Mouse (Mus musculus): Measurements from ENCODE around the gene Ttf2. TPM values are rescaled to one million over a fixed set of nuclear protein-coding genes. Genes with fewer than 3 reads are reported as not detected.

Ttf2 gene
- total RNA-seq (2021): 1 to 10 TPM; 3.3 to 3.5 TPM

DNA sequence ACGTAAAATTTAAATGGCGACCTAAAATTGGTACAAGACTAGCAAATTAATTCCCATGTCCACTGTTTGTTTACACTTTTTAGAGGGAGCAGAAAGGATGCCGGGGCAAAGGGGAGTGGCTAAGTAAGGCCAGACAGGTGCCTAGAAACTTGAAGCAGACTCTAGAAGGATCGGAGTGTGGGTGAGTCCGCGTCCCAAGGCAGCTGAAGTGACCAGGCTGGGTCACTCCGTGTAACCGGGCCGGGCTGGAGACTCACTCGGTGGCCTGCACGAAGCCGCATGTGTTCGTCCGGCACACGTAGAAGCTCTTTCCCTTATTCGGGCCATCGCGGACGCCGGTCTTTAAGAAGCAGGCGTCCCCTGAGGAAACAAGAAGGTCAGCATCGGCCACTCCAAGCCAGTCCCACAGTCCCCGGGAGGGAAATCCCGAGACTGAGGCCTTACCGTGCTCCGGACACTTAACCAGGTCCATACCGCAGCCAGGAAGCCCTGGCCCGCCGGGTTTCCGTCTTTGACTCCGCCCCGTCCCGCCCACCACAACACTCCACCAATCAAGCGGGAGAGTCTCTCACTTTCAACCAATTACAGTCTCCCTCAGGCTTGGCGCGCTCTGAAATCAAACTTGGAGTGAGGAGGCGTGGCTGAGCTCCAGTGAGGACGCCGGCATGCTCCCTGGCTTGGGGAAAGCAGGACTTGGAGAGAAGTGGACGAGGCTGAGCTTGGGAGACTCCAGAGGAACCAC lies at the start of gene Ttf2:
Ttf2 (minus strand) TSS at position 488 of the 742 bp plus-strand sequence.
- intact Hi-C loops (cut with DNase I): loop anchor here (10.0 kb wide), 1 partner anchor 835 kb away; no protein-coding TSS in a partner anchor
- DNase-seq: peak; percentile 93

DNA sequence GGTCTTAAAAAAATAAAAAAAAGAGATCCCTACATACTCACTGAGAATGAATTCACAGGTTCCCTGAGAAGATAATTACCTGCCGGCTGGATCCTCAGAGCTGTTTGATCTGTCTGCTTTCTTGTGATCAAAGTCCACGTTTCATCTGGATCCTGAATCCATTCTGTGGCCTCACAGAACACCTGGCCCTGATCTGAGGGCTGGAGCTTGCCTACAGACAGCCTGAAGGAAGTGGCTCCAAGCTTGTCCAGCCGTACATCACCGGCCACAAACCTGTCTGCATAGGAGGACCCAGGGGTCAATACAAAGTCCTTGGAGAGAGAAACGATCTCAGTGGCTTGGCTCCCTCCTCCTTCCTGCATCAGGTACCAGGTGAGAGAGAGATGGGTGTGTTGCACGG lies 49.0 kb upstream of the Ttf2 start:
- DNase-seq: no peak
- intact Hi-C loops (cut with DNase I): no loop called here

DNA sequence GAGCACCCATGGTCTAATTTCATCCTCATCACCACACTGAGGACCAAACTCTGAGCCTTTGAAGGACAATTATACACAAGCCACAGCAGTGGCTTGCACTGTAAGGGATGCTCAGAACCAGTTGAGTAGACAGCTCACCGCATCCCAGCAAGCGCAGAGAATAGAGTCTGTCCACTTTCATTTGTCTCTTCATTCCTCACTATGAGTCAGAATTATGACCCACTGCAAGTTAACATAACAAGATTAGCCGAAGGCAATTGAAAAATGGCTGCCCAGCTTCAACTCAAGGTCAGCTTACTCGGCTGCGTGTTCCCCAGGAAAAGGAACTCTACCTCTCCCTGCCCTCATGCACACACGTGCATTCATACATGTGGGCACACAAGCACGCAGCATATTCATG lies 46.6 kb upstream of the Ttf2 start:
- no peak for DNase-seq
- intact Hi-C loops (cut with DNase I): no loop called here

DNA sequence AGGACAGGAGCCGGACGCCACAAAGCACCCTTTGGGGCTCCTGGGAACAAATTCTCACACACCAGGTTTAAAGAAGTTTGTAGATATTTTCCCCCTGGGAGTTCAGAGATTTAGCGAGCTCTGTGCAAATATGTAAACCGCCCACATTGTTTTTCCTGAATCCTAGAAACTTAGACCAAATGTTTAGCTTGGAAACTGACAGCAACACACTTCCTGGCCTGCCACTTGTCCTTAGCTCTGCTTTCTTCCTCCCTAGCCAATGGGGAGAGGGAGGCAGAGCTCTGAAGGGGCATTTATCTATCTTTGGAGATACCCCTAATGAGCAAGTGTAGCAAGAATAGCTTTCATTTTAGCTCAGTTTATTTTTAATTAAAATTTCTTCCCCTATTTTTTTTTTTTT lies 45.8 kb upstream of the Ttf2 start:
- intact Hi-C loops (cut with DNase I): no loop called here
- DNase-seq: no peak

DNA sequence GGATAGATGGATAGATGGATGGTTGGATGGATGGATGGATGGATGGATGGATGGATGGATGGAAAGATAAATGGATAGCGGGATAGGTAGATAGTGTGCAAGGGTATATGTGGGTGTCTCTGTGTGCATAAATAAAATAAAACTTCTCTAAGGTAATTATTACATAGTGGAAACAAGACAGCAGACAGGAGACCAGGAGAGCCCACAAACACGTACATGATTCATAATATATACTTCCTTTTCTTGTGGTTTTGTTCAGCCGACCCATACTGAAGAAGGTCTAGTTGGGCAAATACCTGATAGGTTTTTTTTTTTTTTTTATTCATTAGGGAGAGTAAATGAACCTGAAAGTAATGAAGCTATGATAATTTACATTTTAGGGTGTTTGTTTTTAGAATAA lies 44.1 kb upstream of the Ttf2 start:
- DNase-seq: no peak
- intact Hi-C loops (cut with DNase I): no loop called here

- intact Hi-C loops (cut with DNase I): no loop called here
- no peak for DNase-seq
Measured at GRCm38 (mm10) chr3:101013005-101013404, 43.5 kb upstream of the Ttf2 start.

GRCm38 (mm10) chr3:101012597-101012996 lies 43.1 kb upstream of the Ttf2 start:
- intact Hi-C loops (cut with DNase I): no loop called here
- no peak for DNase-seq

GRCm38 (mm10) chr3:101012131-101012571 lies 42.7 kb upstream of the Ttf2 start:
- peak; percentile 40 for DNase-seq
- intact Hi-C loops (cut with DNase I): no loop called here

GRCm38 (mm10) chr3:101011203-101011600 lies 41.7 kb upstream of the Ttf2 start:
- DNase-seq: no peak
- intact Hi-C loops (cut with DNase I): no loop called here

DNA sequence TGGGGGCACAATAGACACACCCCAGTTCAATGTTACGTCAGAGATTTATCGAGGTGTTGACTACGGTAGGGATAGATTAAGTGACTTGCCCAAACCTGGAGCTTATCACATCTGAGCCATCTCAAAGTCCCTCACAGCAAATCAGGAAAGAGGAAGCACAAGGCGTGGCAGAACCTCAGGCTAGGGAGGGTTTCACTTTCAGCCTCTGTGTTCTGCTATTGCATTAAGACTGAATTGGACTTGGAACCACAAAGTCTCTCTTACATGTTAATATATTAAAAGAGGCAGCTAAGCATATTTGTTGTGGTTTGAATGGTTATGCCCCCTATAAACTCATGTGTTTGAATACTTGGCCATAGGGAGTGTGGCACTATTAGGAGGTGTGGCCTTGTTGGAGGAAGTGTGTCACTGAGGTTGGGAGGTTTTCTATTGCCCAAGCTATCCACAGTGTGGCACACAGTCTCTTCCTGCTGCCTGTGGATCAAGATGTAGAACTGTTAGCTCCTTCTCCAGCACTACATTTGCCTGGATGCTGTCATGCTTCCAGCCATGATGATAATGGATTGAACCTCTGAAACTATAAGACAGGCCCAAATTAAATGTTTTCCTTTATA lies 41.2 kb upstream of the Ttf2 start:
- DNase-seq: no peak
- intact Hi-C loops (cut with DNase I): no loop called here

GRCm38 (mm10) chr3:101007112-101007782 lies 37.8 kb upstream of the Ttf2 start:
- DNase-seq: no peak
- intact Hi-C loops (cut with DNase I): no loop called here

- no peak for DNase-seq
- intact Hi-C loops (cut with DNase I): no loop called here
Measured at GRCm38 (mm10) chr3:101005392-101005791, 35.9 kb upstream of the Ttf2 start.

GRCm38 (mm10) chr3:101003575-101004356 lies 34.3 kb upstream of the Ttf2 start:
- intact Hi-C loops (cut with DNase I): no loop called here

GRCm38 (mm10) chr3:100999732-101000131 lies 30.3 kb upstream of the Ttf2 start:
- intact Hi-C loops (cut with DNase I): no loop called here
- DNase-seq: no peak

More at GRCm38 (mm10) chr3:101003575-101004356, 34.3 kb upstream of the Ttf2 start:
- DNase-seq: no peak

- intact Hi-C loops (cut with DNase I): no loop called here
- peak; percentile 72 for DNase-seq
Measured at GRCm38 (mm10) chr3:100998904-100999340, 29.5 kb upstream of the Ttf2 start.

DNA sequence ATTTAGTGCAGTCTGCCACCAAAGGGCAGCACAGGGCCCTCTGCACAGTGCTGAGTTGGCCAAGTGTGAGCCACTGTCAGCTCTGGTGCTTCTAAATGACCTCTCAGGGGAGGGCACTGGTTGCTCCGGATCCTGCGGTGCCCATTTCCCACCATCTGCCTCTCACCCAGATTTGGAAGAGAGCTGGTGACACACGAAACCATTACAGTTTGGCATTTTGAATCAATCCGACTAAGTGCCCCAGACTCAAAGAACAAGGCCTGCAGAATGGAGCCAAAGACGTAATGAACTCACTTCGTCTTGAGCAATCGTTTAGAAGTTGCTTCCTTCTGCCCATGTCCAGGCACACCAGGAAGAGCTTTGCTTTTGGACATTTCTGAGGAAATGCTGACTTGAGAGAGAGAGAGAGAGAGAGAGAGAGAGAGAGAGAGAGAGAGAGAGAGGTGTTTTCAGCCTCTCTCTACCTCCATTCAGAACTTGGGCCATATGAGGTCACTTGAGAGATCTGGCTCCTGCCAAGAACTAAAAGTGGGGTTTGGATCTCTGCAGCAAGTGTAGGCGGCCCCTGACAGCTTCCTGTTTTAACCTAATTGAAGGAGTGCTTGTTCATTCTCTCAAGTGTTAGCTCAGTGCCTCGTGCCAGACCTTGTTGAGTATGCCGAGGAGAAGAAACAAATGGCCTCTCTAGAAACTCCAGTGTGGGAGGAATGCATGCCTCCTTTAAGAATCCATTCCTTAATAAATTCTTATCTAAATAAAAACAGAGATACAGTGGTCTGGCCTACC lies 28.5 kb upstream of the Ttf2 start:
- DNase-seq: peak; percentile 19
- intact Hi-C loops (cut with DNase I): no loop called here

DNA sequence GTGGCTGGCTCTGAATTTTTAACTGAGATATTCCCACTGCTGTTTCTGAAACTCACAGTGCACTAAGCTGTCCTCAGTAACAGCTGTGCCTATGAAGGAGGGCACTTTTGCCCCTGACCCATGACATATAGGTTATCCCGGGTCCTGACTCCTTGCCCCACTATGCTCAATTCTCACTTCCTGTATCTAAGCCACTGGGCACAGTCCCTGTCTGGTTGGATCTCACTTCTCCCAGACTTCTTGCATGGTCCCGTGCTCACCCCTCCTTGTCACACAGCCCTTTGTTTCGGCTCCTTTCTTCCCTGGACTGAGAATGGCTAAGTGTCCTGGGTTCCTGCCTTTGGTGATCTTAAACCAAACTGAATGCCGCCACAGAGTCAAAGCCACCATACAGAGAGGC lies 24.8 kb upstream of the Ttf2 start:
- DNase-seq: no peak
- intact Hi-C loops (cut with DNase I): no loop called here

GRCm38 (mm10) chr3:100993718-100994117 lies 24.3 kb upstream of the Ttf2 start:
- no peak for DNase-seq
- intact Hi-C loops (cut with DNase I): no loop called here

- intact Hi-C loops (cut with DNase I): no loop called here
- no peak for DNase-seq
Measured at GRCm38 (mm10) chr3:100993158-100993557, 23.7 kb upstream of the Ttf2 start.

- intact Hi-C loops (cut with DNase I): no loop called here
- DNase-seq: no peak
Measured at GRCm38 (mm10) chr3:100990231-100990630, 20.8 kb upstream of the Ttf2 start.
